Mouse (Mus musculus) CH12.LX (cell line): ENCODE results near the gene Cd55b.
"Not testable (repeated sequence)": the region's sequence is repeated elsewhere in the genome, so short reads cannot be mapped to it uniquely, and the experiment has no call there.

Experiments
- BHLHE40 ChIP-seq: IDR thresholded peaks from 2 replicates; pipeline ENCODE4 v1.6.1; 2011; ENCODE audit warnings: mild to moderate bottlenecking, low read depth, low read length, improper control_type of control experiment
- CTCF ChIP-seq, 2 experiments: IDR thresholded peaks in 1 of 2; conservative IDR thresholded peaks in 1 of 2; 2 replicates each; pipeline ENCODE4 v1.5.1; 2011 to 2012; ENCODE audit warnings: low read depth in 2 of 2, low read length in 2 of 2, improper control_type of control experiment in 1 of 2, inconsistent platforms in 1 of 2, mild to moderate bottlenecking in 1 of 2, moderate library complexity in 1 of 2
- EP300 ChIP-seq: IDR thresholded peaks from 2 replicates; pipeline ENCODE4 v1.6.1; 2011; ENCODE audit warnings: low read length, improper control_type of control experiment
- HCFC1 ChIP-seq: IDR thresholded peaks from 2 replicates; pipeline ENCODE4 v1.6.1; 2012; ENCODE audit warnings: low read depth, mild to moderate bottlenecking, inconsistent platforms, low read length, improper control_type of control experiment
- MAZ ChIP-seq: IDR thresholded peaks from 2 replicates; pipeline ENCODE4 v1.6.1; 2012; ENCODE audit warnings: low read depth, mild to moderate bottlenecking, inconsistent platforms, low read length, improper control_type of control experiment, moderate library complexity
- MYC ChIP-seq: IDR thresholded peaks from 2 replicates; pipeline ENCODE4 v1.6.1; 2011; ENCODE audit warnings: low read depth, mild to moderate bottlenecking, improper control_type of control experiment, low read length
- NRF1 ChIP-seq: IDR thresholded peaks from 2 replicates; pipeline ENCODE4 v1.6.1; 2014; ENCODE audit warnings: low read depth, mild to moderate bottlenecking, inconsistent platforms, low read length, improper control_type of control experiment, moderate library complexity
- POLR2A ChIP-seq: IDR thresholded peaks from 2 replicates; pipeline ENCODE4 v1.6.1; 2011; ENCODE audit warnings: low read depth, mild to moderate bottlenecking, improper control_type of control experiment, low read length
- RAD21 ChIP-seq: IDR thresholded peaks from 2 replicates; pipeline ENCODE4 v1.6.1; 2011; ENCODE audit warnings: low read depth, mild to moderate bottlenecking, low read length, improper control_type of control experiment, moderate library complexity
- TBP ChIP-seq: conservative IDR thresholded peaks from 2 replicates; pipeline ENCODE4 v1.6.1; 2011; ENCODE audit warnings: low read depth, low read length, improper control_type of control experiment
- USF1 ChIP-seq: IDR thresholded peaks from 2 replicates; pipeline ENCODE4 v1.6.1; 2014; ENCODE audit warnings: low read depth, mild to moderate bottlenecking, inconsistent platforms, low read length, improper control_type of control experiment
- USF2 ChIP-seq: conservative IDR thresholded peaks from 2 replicates; pipeline ENCODE4 v1.6.1; 2011; ENCODE audit warnings: low read depth, low read length, improper control_type of control experiment
- ZMIZ1 ChIP-seq: IDR thresholded peaks from 2 replicates; pipeline ENCODE4 v1.6.1; 2012; ENCODE audit warnings: low read depth, mild to moderate bottlenecking, inconsistent platforms, low read length, improper control_type of control experiment

- not testable (repeated sequence) for TF ChIP-seq POLR2A; RAD21; CTCF (conservative IDR thresholded peaks at IDR 0.05 in 1 of 2, IDR thresholded peaks at IDR 0.05 in 1 of 2; ENCODE audit: low read depth in 2 of 2, low read length in 2 of 2); HCFC1; MYC; ZMIZ1; EP300; USF2; BHLHE40; NRF1; MAZ; USF1; TBP
Measured at GRCm38 (mm10) chr1:130422033-130422432, 776 bp downstream of the Cd55b start.
